Mouse (Mus musculus) ES-Bruce4 (cell line): Measurements from ENCODE around the gene Hcst.

Experiments used
- CTCF ChIP-seq: IDR thresholded peaks from one replicate; pipeline ENCODE4 v1.8.1; 2011; ENCODE audit warnings: low read depth, low read length
- POLR2A ChIP-seq: IDR thresholded peaks from one replicate; pipeline ENCODE4 v1.8.1; 2011; ENCODE audit warnings: low read length; ENCODE audit not compliant: insufficient read depth

DNA sequence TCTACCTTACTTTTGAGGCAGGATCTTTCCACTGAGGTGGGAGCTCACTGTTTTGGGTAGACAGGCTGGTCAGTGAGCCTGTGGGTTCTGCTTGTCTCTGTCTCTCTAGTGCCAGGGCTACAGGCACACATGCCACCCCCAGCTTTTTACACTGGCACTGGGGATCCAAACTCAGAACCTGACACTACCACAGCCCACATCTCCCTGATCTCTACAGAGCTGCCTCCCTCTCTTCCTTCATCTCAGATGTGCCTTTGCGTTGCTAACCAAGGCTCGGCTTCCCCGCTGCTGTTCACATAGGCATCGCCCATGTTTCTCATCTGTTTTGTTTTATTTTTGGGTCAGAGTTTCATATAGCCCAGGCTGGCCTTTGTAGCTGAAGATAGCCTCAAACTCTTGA is 26.0 kb downstream of the Hcst start:
- TF ChIP-seq CTCF = no peak
- TF ChIP-seq POLR2A = no peak
